Mouse (Mus musculus): ENCODE results near the gene Rab3a. TPM values are rescaled to one million over a fixed set of nuclear protein-coding genes. Genes with fewer than 3 reads are reported as not detected.
A peak's percentile ranks its signal among the peaks of the same experiment; 100 is the strongest.

Rab3a gene
- polyA plus RNA-seq, 1 experiment from 2014 or later: 12.3 TPM

DNA sequence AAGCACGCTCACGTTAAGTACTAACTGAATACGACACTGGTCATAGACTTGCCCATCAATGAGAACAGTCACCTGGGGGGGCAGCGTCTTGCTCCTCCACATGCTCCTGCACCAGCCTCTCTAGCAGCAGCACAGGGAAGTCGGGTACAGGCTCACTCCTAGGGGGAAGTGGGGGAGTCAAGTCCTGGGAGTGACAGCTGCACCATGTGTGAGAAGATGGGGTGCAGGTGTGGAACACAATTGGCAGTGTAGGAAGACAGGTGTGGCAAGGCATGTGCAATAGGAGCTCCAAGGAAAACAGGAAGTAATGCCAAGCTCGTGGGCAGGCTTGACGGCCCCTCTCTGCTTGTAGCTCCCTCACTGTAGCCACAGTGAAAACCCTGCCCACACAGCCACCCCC is 16.7 kb downstream of the Rab3a start:
- Histone ChIP-seq H3K4me3 (ENCODE audit: low read depth, low read length) (no peak overlapping the region), H3K4me1 (ENCODE audit: control insufficient read depth, insufficient read depth, low read length) (peaks cover 21% of the 10 kb centered on the region), H3K27me3 (ENCODE audit: control insufficient read depth, insufficient read depth, low read length) (no peaks in the 10 kb centered on the region), H3K9me3 (ENCODE audit: control insufficient read depth, low read length) (no peaks in the 10 kb centered on the region), H3K36me3 (ENCODE audit: control insufficient read depth, insufficient read depth, low read length) (peaks cover 24% of the 10 kb centered on the region), H3K4me2 (ENCODE audit: low read depth, severe bottlenecking) (no peak overlapping the region), H3K27ac (replicated peaks; ENCODE audit: low read depth, low read length) (no peak overlapping the region), H3K9ac (ENCODE audit: low read length) (no peak overlapping the region)
- WGBS: 89% methylated on average over 7 of the region's 7 CpGs
- DNase-seq (ENCODE audit: low spot score) (no peak), ATAC-seq (ENCODE audit: insufficient number of reproducible peaks, low FRiP score, low TSS enrichment, low read depth) (no peak)

GRCm38 (mm10) chr8:70772075-70772474 is 17.6 kb downstream of the Rab3a start:
- WGBS: 92% methylated on average over 13 of the region's 13 CpGs
- Histone ChIP-seq H3K4me3 (ENCODE audit: low read depth, low read length) (no peak overlapping the region), H3K36me3 (ENCODE audit: control insufficient read depth, insufficient read depth, low read length) (peaks cover 24% of the 10 kb centered on the region)

GRCm38 (mm10) chr8:70772890-70773289 is 18.4 kb downstream of the Rab3a start:
- no peak for ATAC-seq (ENCODE audit: insufficient number of reproducible peaks, low FRiP score, low TSS enrichment, low read depth)
- 92% methylated on average over 9 of the region's 9 CpGs for WGBS
- H3K4me1 ChIP-seq (ENCODE audit: control insufficient read depth, insufficient read depth, low read length): peaks cover 12% of the 10 kb centered on the region

More at GRCm38 (mm10) chr8:70772075-70772474, 17.6 kb downstream of the Rab3a start:
- Histone ChIP-seq H3K9me3 (ENCODE audit: control insufficient read depth, low read length) (no peaks in the 10 kb centered on the region), H3K4me1 (ENCODE audit: control insufficient read depth, insufficient read depth, low read length) (peaks cover 13% of the 10 kb centered on the region; the same call in 1 of the 2 replicates), H3K9ac (ENCODE audit: low read length) (no peak overlapping the region), H3K27ac (replicated peaks; ENCODE audit: low read depth, low read length) (no peak overlapping the region), H3K4me2 (ENCODE audit: low read depth, severe bottlenecking) (no peak overlapping the region), H3K27me3 (ENCODE audit: control insufficient read depth, insufficient read depth, low read length) (no peaks in the 10 kb centered on the region)
- no peak for ATAC-seq (ENCODE audit: insufficient number of reproducible peaks, low FRiP score, low TSS enrichment, low read depth)
- DNase-seq (ENCODE audit: low spot score): no peak

GRCm38 (mm10) chr8:70773410-70773809 is 18.9 kb downstream of the Rab3a start:
- peaks cover 19% of the 10 kb centered on the region for H3K36me3 ChIP-seq (ENCODE audit: control insufficient read depth, insufficient read depth, low read length)
- no peak overlapping the region for H3K4me2 ChIP-seq (ENCODE audit: low read depth, severe bottlenecking)
- H3K4me3 ChIP-seq (ENCODE audit: low read depth, low read length): no peak overlapping the region
- ATAC-seq (ENCODE audit: insufficient number of reproducible peaks, low FRiP score, low TSS enrichment, low read depth): no peak
- WGBS: 85% methylated on average over 5 of the region's 5 CpGs
- DNase-seq (ENCODE audit: low spot score): no peak
- no peak overlapping the region for H3K9ac ChIP-seq (ENCODE audit: low read length)
- H3K27ac ChIP-seq (replicated peaks; ENCODE audit: low read depth, low read length): no peak overlapping the region
- peaks cover 15% of the 10 kb centered on the region for H3K4me1 ChIP-seq (ENCODE audit: control insufficient read depth, insufficient read depth, low read length)
- no peaks in the 10 kb centered on the region for H3K27me3 ChIP-seq (ENCODE audit: control insufficient read depth, insufficient read depth, low read length)
- no peaks in the 10 kb centered on the region for H3K9me3 ChIP-seq (ENCODE audit: control insufficient read depth, low read length)

More at GRCm38 (mm10) chr8:70772890-70773289, 18.4 kb downstream of the Rab3a start:
- H3K4me2 ChIP-seq (ENCODE audit: low read depth, severe bottlenecking): no peak overlapping the region
- no peak overlapping the region for H3K4me3 ChIP-seq (ENCODE audit: low read depth, low read length)
- no peaks in the 10 kb centered on the region for H3K9me3 ChIP-seq (ENCODE audit: control insufficient read depth, low read length)
- peaks cover 23% of the 10 kb centered on the region for H3K36me3 ChIP-seq (ENCODE audit: control insufficient read depth, insufficient read depth, low read length)
- no peak overlapping the region for H3K9ac ChIP-seq (ENCODE audit: low read length)
- DNase-seq (ENCODE audit: low spot score): no peak
- H3K27me3 ChIP-seq (ENCODE audit: control insufficient read depth, insufficient read depth, low read length): no peaks in the 10 kb centered on the region
- no peak overlapping the region for H3K27ac ChIP-seq (replicated peaks; ENCODE audit: low read depth, low read length)

GRCm38 (mm10) chr8:70773833-70774232 is 19.4 kb downstream of the Rab3a start:
- Histone ChIP-seq H3K36me3 (ENCODE audit: control insufficient read depth, insufficient read depth, low read length) (peaks cover 15% of the 10 kb centered on the region), H3K9ac (ENCODE audit: low read length) (no peak overlapping the region), H3K4me3 (ENCODE audit: low read depth, low read length) (no peak overlapping the region), H3K27ac (replicated peaks; ENCODE audit: low read depth, low read length) (no peak overlapping the region), H3K4me1 (ENCODE audit: control insufficient read depth, insufficient read depth, low read length) (peaks cover 15% of the 10 kb centered on the region), H3K27me3 (ENCODE audit: control insufficient read depth, insufficient read depth, low read length) (no peaks in the 10 kb centered on the region), H3K9me3 (ENCODE audit: control insufficient read depth, low read length) (no peaks in the 10 kb centered on the region), H3K4me2 (ENCODE audit: low read depth, severe bottlenecking) (no peak overlapping the region; the same call in 1 of the 2 replicates)
- WGBS: 77% methylated on average over 9 of the region's 9 CpGs
- ATAC-seq (ENCODE audit: insufficient number of reproducible peaks, low FRiP score, low TSS enrichment, low read depth) (no peak), DNase-seq (ENCODE audit: low spot score) (no peak)

GRCm38 (mm10) chr8:70774740-70775139 is 20.3 kb downstream of the Rab3a start:
- Histone ChIP-seq H3K27ac (replicated peaks; ENCODE audit: low read depth, low read length) (no peak overlapping the region), H3K27me3 (ENCODE audit: control insufficient read depth, insufficient read depth, low read length) (no peaks in the 10 kb centered on the region)

DNA sequence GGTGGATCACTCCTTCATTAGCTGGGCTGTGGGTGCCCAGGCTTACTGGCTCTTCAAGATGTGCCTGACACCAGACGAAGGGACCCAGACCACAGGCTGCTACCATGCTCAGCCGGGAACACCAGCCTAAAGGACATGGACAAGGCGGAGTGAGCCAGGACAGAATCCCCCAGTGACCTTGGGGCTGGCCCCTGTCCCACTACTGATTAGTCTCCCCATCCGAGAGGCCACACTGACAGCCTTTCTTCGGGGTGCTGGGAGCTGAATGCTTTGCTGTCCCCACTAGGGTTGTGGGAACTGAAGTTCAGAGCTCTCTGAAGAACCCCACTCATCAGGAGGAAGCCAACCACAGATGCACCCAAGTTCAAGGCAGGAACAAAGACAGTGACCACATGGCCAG is 20.7 kb downstream of the Rab3a start:
- H3K9ac ChIP-seq (ENCODE audit: low read length): no peak overlapping the region
- 94% methylated on average over 5 of the region's 5 CpGs for WGBS
- peak overlapping the region; percentile 77; the same call in 1 of the 2 replicates for H3K4me2 ChIP-seq (ENCODE audit: low read depth, severe bottlenecking)
- no peak for DNase-seq (ENCODE audit: low spot score)
- H3K9me3 ChIP-seq (ENCODE audit: control insufficient read depth, low read length): no peaks in the 10 kb centered on the region
- no peak overlapping the region for H3K27ac ChIP-seq (replicated peaks; ENCODE audit: low read depth, low read length)
- peaks cover 15% of the 10 kb centered on the region for H3K4me1 ChIP-seq (ENCODE audit: control insufficient read depth, insufficient read depth, low read length)
- H3K36me3 ChIP-seq (ENCODE audit: control insufficient read depth, insufficient read depth, low read length): peaks cover 24% of the 10 kb centered on the region
- peak overlapping the region; percentile 86; the same call in 1 of the 2 replicates for H3K4me3 ChIP-seq (ENCODE audit: low read depth, low read length)
- H3K27me3 ChIP-seq (ENCODE audit: control insufficient read depth, insufficient read depth, low read length): no peaks in the 10 kb centered on the region
- ATAC-seq (ENCODE audit: insufficient number of reproducible peaks, low FRiP score, low TSS enrichment, low read depth): no peak

More at GRCm38 (mm10) chr8:70774740-70775139, 20.3 kb downstream of the Rab3a start:
- Histone ChIP-seq H3K9me3 (ENCODE audit: control insufficient read depth, low read length) (no peaks in the 10 kb centered on the region), H3K36me3 (ENCODE audit: control insufficient read depth, insufficient read depth, low read length) (peaks cover 21% of the 10 kb centered on the region), H3K4me2 (ENCODE audit: low read depth, severe bottlenecking) (no peak overlapping the region), H3K9ac (ENCODE audit: low read length) (no peak overlapping the region), H3K4me3 (ENCODE audit: low read depth, low read length) (no peak overlapping the region), H3K4me1 (ENCODE audit: control insufficient read depth, insufficient read depth, low read length) (peaks cover 15% of the 10 kb centered on the region)
- WGBS: 95% methylated on average over 18 of the region's 18 CpGs
- DNase-seq (ENCODE audit: low spot score) (no peak), ATAC-seq (ENCODE audit: insufficient number of reproducible peaks, low FRiP score, low TSS enrichment, low read depth) (no peak)

DNA sequence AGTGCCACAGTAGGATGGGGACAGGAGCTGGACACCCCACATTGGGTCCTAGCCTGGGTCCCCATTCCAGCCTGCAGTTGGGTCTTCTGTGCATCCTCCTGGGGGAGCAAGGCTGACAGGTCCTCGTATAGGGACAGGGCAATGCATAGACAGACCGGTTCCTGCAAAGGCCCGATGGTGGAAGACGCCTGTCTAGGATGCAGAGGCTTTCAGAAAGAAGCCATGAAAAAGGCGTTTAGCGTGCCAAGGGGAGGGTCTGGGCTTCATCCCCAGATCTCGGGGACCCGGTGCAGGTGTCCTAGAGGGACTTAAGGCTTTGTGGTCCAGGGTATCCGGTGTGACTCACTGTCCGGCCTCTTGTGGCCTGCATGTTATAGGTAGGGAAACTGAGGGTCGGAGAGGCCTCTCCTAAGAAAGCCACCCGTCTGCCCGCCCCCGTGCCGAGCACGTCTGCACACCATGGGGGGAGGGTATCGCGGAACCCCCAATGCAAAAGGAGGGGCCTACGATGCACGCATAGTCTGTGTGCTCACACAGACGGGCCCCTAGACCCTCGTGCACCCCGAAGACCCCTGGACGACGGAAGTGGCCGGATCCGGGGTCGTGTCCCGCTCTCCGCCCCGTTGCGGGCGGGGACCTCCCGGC is 21.5 kb downstream of the Rab3a start:
- Histone ChIP-seq H3K4me1 (ENCODE audit: control insufficient read depth, insufficient read depth, low read length) (peaks cover 15% of the 10 kb centered on the region), H3K4me2 (ENCODE audit: low read depth, severe bottlenecking) (peak overlapping the region; percentile 77), H3K36me3 (ENCODE audit: control insufficient read depth, insufficient read depth, low read length) (peaks cover 19% of the 10 kb centered on the region), H3K9ac (ENCODE audit: low read length) (peak overlapping the region; percentile 90), H3K27ac (replicated peaks; ENCODE audit: low read depth, low read length) (peak overlapping the region; percentile 95), H3K27me3 (ENCODE audit: control insufficient read depth, insufficient read depth, low read length) (no peaks in the 10 kb centered on the region), H3K4me3 (ENCODE audit: low read depth, low read length) (peak overlapping the region; percentile 86), H3K9me3 (ENCODE audit: control insufficient read depth, low read length) (no peaks in the 10 kb centered on the region)
- DNase-seq (ENCODE audit: low spot score) (no peak), ATAC-seq (ENCODE audit: insufficient number of reproducible peaks, low FRiP score, low TSS enrichment, low read depth) (no peak; the same call in 1 of the 2 replicates)
- WGBS: 3% methylated on average over 34 of the region's 34 CpGs
